Mouse (Mus musculus): ENCODE results near the gene Ccdc184.

Ccdc184 gene

DNA sequence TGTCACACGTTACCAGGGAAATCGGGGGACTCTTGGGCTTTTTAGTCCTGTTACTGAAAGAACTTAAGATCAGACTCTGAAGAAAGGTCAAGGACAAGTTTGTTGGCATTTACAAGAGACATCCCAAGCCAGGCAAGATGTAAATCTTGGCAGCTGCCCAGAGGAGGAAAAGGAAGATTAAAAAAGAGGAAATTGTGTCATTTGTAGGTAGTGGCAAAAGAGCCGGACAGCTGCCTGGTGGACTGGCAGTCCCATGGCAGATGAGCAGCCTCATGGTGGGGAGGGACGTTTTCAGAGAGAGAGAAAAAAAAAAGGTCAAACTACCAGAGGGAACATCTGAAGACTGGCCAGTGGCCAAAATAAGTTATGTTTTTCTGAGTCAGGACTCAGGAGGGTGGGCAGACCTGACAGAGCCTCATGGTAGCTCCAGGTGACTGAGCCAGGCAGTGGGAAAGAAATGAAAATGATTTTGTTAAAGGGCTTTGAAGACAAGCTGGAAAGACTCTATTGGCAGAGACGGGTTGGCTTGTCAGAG, 46.4 kb downstream of the Ccdc184 start:
- DNase-seq (ENCODE audit: extremely low read depth, insufficient read length, low spot score), result no peak

- no peak for DNase-seq (ENCODE audit: extremely low read depth, insufficient read length, low spot score)
These were observed 47.2 kb downstream of the Ccdc184 start for GRCm38 (mm10) chr15:98214130-98214529.

Measured in 3134 (cell line).